Mouse (Mus musculus) small intestine, adult 2 months (tissue): ENCODE measurements around the gene Ctnnd2.

ENCODE experiments used
- CTCF ChIP-seq: fragments of 200-500 bp; IDR thresholded peaks from 2 replicates; pipeline ENCODE4 v1.5.1; 2012; ENCODE audit warnings: low read depth, mild to moderate bottlenecking, control low read depth, inconsistent platforms, low read length, moderate library complexity, mixed read lengths; ENCODE audit not compliant: insufficient replicate concordance, insufficient read length; ENCODE audit errors: extremely low read depth
- POLR2A ChIP-seq: fragments of 200-500 bp; IDR thresholded peaks from 2 replicates; pipeline ENCODE4 v1.6.1; 2012; ENCODE audit warnings: low read depth, mild to moderate bottlenecking, control low read depth, inconsistent platforms, low read length, moderate library complexity

DNA sequence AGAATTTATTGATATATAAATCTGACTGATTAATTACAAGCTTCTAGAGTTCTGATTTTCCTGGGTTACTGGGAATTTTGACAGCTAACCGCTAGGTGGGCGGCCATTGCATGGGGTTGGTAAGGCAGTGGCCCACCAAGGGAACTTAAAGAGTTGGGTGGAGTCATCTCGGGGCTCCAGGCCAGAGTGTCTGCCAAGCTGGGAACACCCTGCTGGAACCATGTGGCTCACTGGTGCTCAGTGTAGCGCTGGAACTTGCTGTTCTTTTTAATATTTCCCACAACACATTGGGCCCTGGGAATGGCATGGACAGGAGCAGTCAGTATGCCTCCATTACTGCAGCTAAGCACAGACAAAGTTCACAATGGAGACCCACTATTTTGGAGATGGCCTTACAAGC, 99.9 kb downstream of the Ctnnd2 start:
- no peak for TF ChIP-seq CTCF
- TF ChIP-seq POLR2A: no peak
